17 mouse cellular contexts compared by ENCODE assay signal in the genomic region with DNA sequence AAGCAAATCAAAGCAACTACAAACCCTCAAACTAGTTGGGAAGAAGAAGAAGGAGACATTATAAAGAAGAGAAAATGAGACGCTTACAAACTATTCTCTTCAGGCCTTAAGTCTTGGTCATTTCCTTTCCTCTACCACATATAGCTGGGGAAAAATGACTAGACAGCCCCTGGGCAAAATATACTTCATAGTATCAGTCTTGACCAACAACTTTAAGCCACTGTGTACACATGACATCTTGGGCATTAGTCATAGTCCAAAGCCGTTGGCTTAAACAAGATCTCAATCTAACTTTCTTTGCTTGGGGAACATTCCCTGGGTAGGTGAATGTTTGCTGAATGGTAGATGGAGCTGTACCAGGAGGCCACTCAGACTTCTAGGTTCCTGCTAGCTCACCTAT. TPM values are rescaled to one million over a fixed set of nuclear protein-coding genes. Genes with fewer than 3 reads are reported as not detected.
"Had no signal": no experiment of that assay in that cellular context is flagged by ENCODE, and none has a peak within 500 bp of the region (broad histone marks: within the 10 kb centered on the region; RNA-seq: fewer than 3 reads in every experiment).

No protein-coding gene starts in this region.

- H3K27me3 ChIP-seq: neural tube, embryonic 13.5 days; neural tube, embryonic 15.5 days; stomach, embryonic 15.5 days had no signal

- H3K4me1 ChIP-seq: neural tube, embryonic 13.5 days; neural tube, embryonic 15.5 days; stomach, embryonic 15.5 days had no signal

- H3K4me3 ChIP-seq: neural tube, embryonic 13.5 days; neural tube, embryonic 15.5 days; stomach, embryonic 15.5 days had no signal

- DNase-seq: retina, postnatal 1 day; right cerebral cortex, adult 18-20 months; right cerebral cortex, postnatal 14 days; right cerebral cortex, postnatal 25 days; right cerebral cortex, postnatal 4 days; spleen, adult 18-20 months; thymus, adult 18-20 months; thymus, adult 2 months; thymus, postnatal 14 days; thymus, postnatal 25 days; thymus, postnatal 36 days; thymus, postnatal 4 days had no signal

- H3K27ac ChIP-seq: neural tube, embryonic 13.5 days; neural tube, embryonic 15.5 days; stomach, embryonic 15.5 days; stomach, postnatal 0 days had no signal

- H3K9me3 ChIP-seq: neural tube, embryonic 13.5 days; neural tube, embryonic 15.5 days; stomach, embryonic 15.5 days had no signal

- H3K36me3 ChIP-seq: neural tube, embryonic 13.5 days; neural tube, embryonic 15.5 days; stomach, embryonic 15.5 days had no signal

RNA-seq across cellular contexts. Expression of a gene that starts 12.3 kb away (rescaled TPM):
- polyA plus RNA-seq: neural tube, embryonic 13.5 days; neural tube, embryonic 14.5 days had no signal

RNA-seq across cellular contexts. Expression of a gene that starts 48.3 kb away (rescaled TPM):
- polyA plus RNA-seq: neural tube, embryonic 13.5 days; neural tube, embryonic 14.5 days; neural tube, embryonic 15.5 days had no signal
